Mouse (Mus musculus): ENCODE data around the gene Mroh8.

GRCm38 (mm10) chr2:157322029-157322766 is 42.8 kb upstream of the Mroh8 start:
- TF ChIP-seq CTCF (IDR thresholded peaks at IDR 0.05; ENCODE audit: borderline replicate concordance, control insufficient read depth, extremely low read depth, insufficient read depth, low read length, poor library complexity) (no peak), POLR2A (IDR thresholded peaks at IDR 0.05; ENCODE audit: control insufficient read depth, extremely low read depth, insufficient read depth, low read length, poor library complexity) (no peak)
